Mouse (Mus musculus): Measurements from ENCODE around the gene Olfr1510.

DNA sequence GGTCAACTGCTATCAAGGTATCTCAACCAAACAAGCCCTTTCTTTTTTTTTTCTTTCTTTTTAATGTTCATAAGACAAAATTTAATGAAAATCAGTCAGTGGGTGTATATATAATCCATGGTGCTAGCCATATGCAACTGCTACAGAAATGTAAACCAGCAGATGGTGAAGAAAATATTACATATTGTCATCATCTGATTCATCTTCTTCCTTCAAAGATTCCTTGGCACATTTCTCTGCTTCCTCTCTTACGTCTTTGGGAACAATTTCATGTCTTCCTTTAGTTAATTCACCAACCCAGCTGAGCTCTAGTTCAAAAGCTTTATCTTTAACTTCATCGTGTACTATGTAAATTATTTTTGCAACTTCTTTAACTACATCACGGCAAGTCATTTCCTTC is 45.4 kb downstream of the Olfr1510 start:
- no peak for TF ChIP-seq CTCF (IDR thresholded peaks at IDR 0.05)
- no peak for TF ChIP-seq EP300 (IDR thresholded peaks at IDR 0.05; ENCODE audit: insufficient read depth, low read depth, low read length)
- TF ChIP-seq POLR2A (IDR thresholded peaks at IDR 0.05; ENCODE audit: insufficient read depth, low read depth, low read length): no peak

Measured in heart, adult 2 months (tissue).